Comparison of ENCODE assay signal across 17 mouse cellular contexts in genomic region chr3:64113352-64114046, GRCm38 (mm10). TPM values are rescaled to one million over a fixed set of nuclear protein-coding genes. Genes with fewer than 3 reads are reported as not detected.
A peak's percentile ranks its signal among the peaks of the same experiment; 100 is the strongest.
DNase-seq lines count a peak whose midpoint lies in the region; ATAC-seq and TF ChIP-seq lines count a peak whose summit lies in the region.
"Had no signal": no experiment of that assay in that cellular context is flagged by ENCODE, and none has a peak within 500 bp of the region (broad histone marks: within the 10 kb centered on the region; RNA-seq: fewer than 3 reads in every experiment).

No protein-coding gene starts in this region.

- H3K4me1 ChIP-seq in hindbrain, embryonic 13.5 days (replicated peaks): no peaks in the 10 kb centered on the region
- no peaks in the 10 kb centered on the region for H3K4me1 ChIP-seq in hindbrain, embryonic 14.5 days (replicated peaks; ENCODE audit: control insufficient read depth, insufficient read depth, low read length)
- peaks cover 3% of the 10 kb centered on the region; the same call in 1 of the 2 replicates for H3K4me1 ChIP-seq in cerebellum, adult 2 months (ENCODE audit: control insufficient read depth, insufficient read depth, low read length)
- H3K4me1 ChIP-seq in forebrain, embryonic 16.5 days (replicated peaks; ENCODE audit: control insufficient read depth, insufficient read depth, low read length): peaks cover 7% of the 10 kb centered on the region
- H3K4me1 ChIP-seq in kidney, embryonic 14.5 days (ENCODE audit: control insufficient read depth, insufficient read depth, low read length): no peaks in the 10 kb centered on the region
- H3K4me1 ChIP-seq: heart, embryonic 12.5 days; limb, embryonic 12.5 days had no signal

- DNase-seq in hindbrain, embryonic 14.5 days (ENCODE audit: low spot score): no peak
- peak; percentile 48 for DNase-seq in brain, adult 2 months (ENCODE audit: low read depth, low spot score)
- DNase-seq in cerebellum, adult 2 months: peak; percentile 16 to 40
- DNase-seq: gastrocnemius, postnatal 10 days; layer of hippocampus, adult 9-11 months had no signal

- peak; percentile 44; the same call in 1 of the 2 replicates for ATAC-seq in hindbrain, embryonic 13.5 days (ENCODE audit: low FRiP score)
- no peak for ATAC-seq in hindbrain, embryonic 14.5 days (ENCODE audit: low FRiP score)
- ATAC-seq in forebrain, embryonic 16.5 days: peak; percentile 84
- no peak for ATAC-seq in erythroblast, adult 5-6 weeks (replicated peaks; ENCODE audit: low FRiP score, poor library complexity, severe bottlenecking)
- ATAC-seq in kidney, embryonic 14.5 days (ENCODE audit: low FRiP score, low TSS enrichment): no peak

- no peaks in the 10 kb centered on the region for H3K27me3 ChIP-seq in hindbrain, embryonic 13.5 days
- H3K27me3 ChIP-seq in hindbrain, embryonic 14.5 days (ENCODE audit: control insufficient read depth, insufficient read depth, low read length): no peaks in the 10 kb centered on the region
- H3K27me3 ChIP-seq in cerebellum, adult 2 months (ENCODE audit: control insufficient read depth, insufficient read depth, low read length): no peaks in the 10 kb centered on the region
- no peaks in the 10 kb centered on the region for H3K27me3 ChIP-seq in forebrain, embryonic 16.5 days (replicated peaks; ENCODE audit: control insufficient read depth, insufficient read depth, low read length)
- no peaks in the 10 kb centered on the region for H3K27me3 ChIP-seq in kidney, embryonic 14.5 days (ENCODE audit: control insufficient read depth, insufficient read depth, low read length)
- H3K27me3 ChIP-seq: heart, embryonic 12.5 days; limb, embryonic 12.5 days had no signal

- H3K36me3 ChIP-seq in hindbrain, embryonic 13.5 days: no peaks in the 10 kb centered on the region
- H3K36me3 ChIP-seq in hindbrain, embryonic 14.5 days (replicated peaks; ENCODE audit: control insufficient read depth, insufficient read depth): no peaks in the 10 kb centered on the region
- H3K36me3 ChIP-seq in forebrain, embryonic 16.5 days (ENCODE audit: control insufficient read depth, insufficient read depth): no peaks in the 10 kb centered on the region
- no peaks in the 10 kb centered on the region for H3K36me3 ChIP-seq in kidney, embryonic 14.5 days (ENCODE audit: control insufficient read depth, insufficient read depth, low read length)
- H3K36me3 ChIP-seq: heart, embryonic 12.5 days; limb, embryonic 12.5 days had no signal

- H3K9me3 ChIP-seq in hindbrain, embryonic 13.5 days: no peaks in the 10 kb centered on the region
- H3K9me3 ChIP-seq in hindbrain, embryonic 14.5 days (ENCODE audit: control insufficient read depth, low read length): no peaks in the 10 kb centered on the region
- H3K9me3 ChIP-seq in forebrain, embryonic 16.5 days (ENCODE audit: control insufficient read depth, low read length): no peaks in the 10 kb centered on the region
- no peaks in the 10 kb centered on the region for H3K9me3 ChIP-seq in kidney, embryonic 14.5 days (ENCODE audit: control insufficient read depth, low read length)
- H3K9me3 ChIP-seq: heart, embryonic 12.5 days; limb, embryonic 12.5 days had no signal

- H3K9ac ChIP-seq in hindbrain, embryonic 13.5 days: no peak overlapping the region
- H3K9ac ChIP-seq in hindbrain, embryonic 14.5 days: no peak overlapping the region
- no peak overlapping the region for H3K9ac ChIP-seq in forebrain, embryonic 16.5 days (replicated peaks; ENCODE audit: low read depth, low read length)
- no peak overlapping the region for H3K9ac ChIP-seq in kidney, embryonic 14.5 days (ENCODE audit: low read depth, low read length)
- H3K9ac ChIP-seq: heart, embryonic 12.5 days; limb, embryonic 12.5 days had no signal

- H3K4me2 ChIP-seq in hindbrain, embryonic 13.5 days: no peak overlapping the region
- H3K4me2 ChIP-seq in hindbrain, embryonic 14.5 days (replicated peaks): no peak overlapping the region
- H3K4me2 ChIP-seq in forebrain, embryonic 16.5 days (ENCODE audit: low read length): no peak overlapping the region
- no peak overlapping the region for H3K4me2 ChIP-seq in kidney, embryonic 14.5 days (replicated peaks; ENCODE audit: low read depth, low read length)
- H3K4me2 ChIP-seq: heart, embryonic 12.5 days; limb, embryonic 12.5 days had no signal

- no peak overlapping the region for H3K4me3 ChIP-seq in hindbrain, embryonic 13.5 days
- no peak overlapping the region for H3K4me3 ChIP-seq in hindbrain, embryonic 14.5 days (replicated peaks; ENCODE audit: low read length)
- H3K4me3 ChIP-seq in cerebellum, adult 2 months (replicated peaks; ENCODE audit: insufficient read depth, low read depth, low read length): no peak overlapping the region
- H3K4me3 ChIP-seq in forebrain, embryonic 16.5 days (replicated peaks; ENCODE audit: low read length): no peak overlapping the region
- H3K4me3 ChIP-seq in kidney, embryonic 14.5 days (ENCODE audit: low read length): no peak overlapping the region
- H3K4me3 ChIP-seq: heart, embryonic 12.5 days; limb, embryonic 12.5 days had no signal

- 91% methylated on average over 11 of the region's 11 CpGs for WGBS in hindbrain, embryonic 13.5 days
- 90% methylated on average over 11 of the region's 11 CpGs for WGBS in hindbrain, embryonic 14.5 days
- WGBS in cerebellum, adult 2 months: 24% methylated on average over 11 of the region's 11 CpGs
- WGBS in forebrain, embryonic 16.5 days: 56% methylated on average over 11 of the region's 11 CpGs
- 87% methylated on average over 11 of the region's 11 CpGs for WGBS in kidney, embryonic 14.5 days

- no peak overlapping the region for H3K27ac ChIP-seq in hindbrain, embryonic 13.5 days
- H3K27ac ChIP-seq in hindbrain, embryonic 14.5 days: no peak overlapping the region
- no peak overlapping the region; the same call in 1 of the 2 replicates for H3K27ac ChIP-seq in cerebellum, adult 2 months (ENCODE audit: insufficient read depth, low read length)
- H3K27ac ChIP-seq in forebrain, embryonic 16.5 days (ENCODE audit: low read length): no peak overlapping the region
- H3K27ac ChIP-seq in kidney, embryonic 14.5 days (ENCODE audit: low read depth, low read length): no peak overlapping the region
- H3K27ac ChIP-seq: limb, embryonic 12.5 days had no signal

- no peak for TF ChIP-seq POLR2A in cerebellum, adult 2 months (IDR thresholded peaks at IDR 0.05; ENCODE audit: borderline replicate concordance, insufficient read depth, low read length)

- TF ChIP-seq CTCF in cerebellum, adult 2 months (IDR thresholded peaks at IDR 0.05; ENCODE audit: borderline replicate concordance, insufficient read depth, low read depth, low read length): no peak

RNA-seq across cellular contexts. Expression of gene Vmn2r2, which starts 28.2 kb away (rescaled TPM):
- not detected in 2 replicates for polyA plus RNA-seq in hindbrain, embryonic 13.5 days (2015; fragmentation: Nextera tagmentation; extraction: Ambion mirVana)
- 0.08 TPM in 1 of 2 replicates, not detected in the other for polyA plus RNA-seq in hindbrain, embryonic 14.5 days (2014; fragmentation: Nextera tagmentation; extraction: Ambion mirVana)
- 0.85 and 1.2 TPM in 2 replicates for polyA plus RNA-seq in cerebellum, adult 2 months (2012; rRNA removed)
- not detected in 2 replicates for polyA plus RNA-seq in forebrain, embryonic 16.5 days (2015; fragmentation: Nextera tagmentation; extraction: Ambion mirVana)
- not detected in 2 replicates for total RNA-seq in erythroblast, adult 5-6 weeks (2015; ENCODE audit: low replicate concordance)
- total RNA-seq in erythroblast, adult 5-6 weeks (2017; ENCODE audit: low replicate concordance): not detected in 2 replicates
- polyA plus RNA-seq in kidney, embryonic 14.5 days (2014; fragmentation: Nextera tagmentation; extraction: Ambion mirVana): not detected in 2 replicates
- total RNA-seq: gastrocnemius, postnatal 10 days; MEL had no signal
- polyA plus RNA-seq: cortical plate, adult 2 months; heart, embryonic 12.5 days; kidney, embryonic 16.5 days; limb, embryonic 12.5 days; liver, embryonic 16.5 days; neural tube, embryonic 11.5 days; thymus, postnatal 0 days had no signal

RNA-seq across cellular contexts. Expression of gene Vmn2r1, which starts 32.2 kb away (rescaled TPM):
- 0.09 and 0.19 TPM in 2 replicates for polyA plus RNA-seq in hindbrain, embryonic 13.5 days (2015; fragmentation: Nextera tagmentation; extraction: Ambion mirVana)
- polyA plus RNA-seq in hindbrain, embryonic 14.5 days (2014; fragmentation: Nextera tagmentation; extraction: Ambion mirVana): 0.14 and 0.28 TPM in 2 replicates
- 0.51 and 0.54 TPM in 2 replicates for polyA plus RNA-seq in cerebellum, adult 2 months (2012; rRNA removed)
- polyA plus RNA-seq in forebrain, embryonic 16.5 days (2015; fragmentation: Nextera tagmentation; extraction: Ambion mirVana): 0.24 and 0.29 TPM in 2 replicates
- total RNA-seq in erythroblast, adult 5-6 weeks (2015; ENCODE audit: low replicate concordance): not detected in 2 replicates
- not detected in 2 replicates for total RNA-seq in erythroblast, adult 5-6 weeks (2017; ENCODE audit: low replicate concordance)
- 0.03 and 0.11 TPM in 2 replicates for polyA plus RNA-seq in kidney, embryonic 14.5 days (2014; fragmentation: Nextera tagmentation; extraction: Ambion mirVana)
- total RNA-seq: MEL had no signal
- polyA plus RNA-seq: kidney, embryonic 16.5 days; liver, embryonic 16.5 days had no signal

Comparison
In these comparisons a context has a peak if more than half of its experiments do, and no peak if none do; other contexts are left out.
1. ATAC-seq: peak in hindbrain, embryonic 13.5 days (single experiment) and forebrain, embryonic 16.5 days (single experiment); none in hindbrain, embryonic 14.5 days (single experiment), erythroblast, adult 5-6 weeks (single experiment) and kidney, embryonic 14.5 days (single experiment).